In genomic region chr19:45016341-45017215, GRCm38 (mm10) we compare ENCODE assay signal across 1 mouse cellular context.
TF ChIP-seq lines count a peak whose summit lies in the region.

No protein-coding gene starts in this region.

TF ChIP-seq in C2C12, 6 proteins besides CTCF, POLR2A, EP300 and RAD21:
- peak; percentile 56 for TF ChIP-seq MAX (IDR thresholded peaks at IDR 0.05)
- no peak for TF ChIP-seq CEBPB (IDR thresholded peaks at IDR 0.05; ENCODE audit: low read depth)
- TF ChIP-seq MYOD1 (IDR thresholded peaks at IDR 0.05; ENCODE audit: control insufficient read depth, insufficient read length, low read depth), result no peak
- no peak for TF ChIP-seq MYOG (IDR thresholded peaks at IDR 0.05; ENCODE audit: control insufficient read depth, extremely low read depth, insufficient read length)
- TF ChIP-seq USF1 (IDR thresholded peaks at IDR 0.05; ENCODE audit: low read depth), result peak; percentile 95
- no peak for TF ChIP-seq FOSL1 (IDR thresholded peaks at IDR 0.05; ENCODE audit: insufficient read depth, low read length, poor library complexity, severe bottlenecking)
